8 mouse cellular contexts compared by ENCODE assay signal in genomic region chr17:74315445-74316308, GRCm38 (mm10). TPM values are rescaled to one million over a fixed set of nuclear protein-coding genes. Genes with fewer than 3 reads are reported as not detected.
DNase-seq lines count a peak whose midpoint lies in the region; ATAC-seq and TF ChIP-seq lines count a peak whose summit lies in the region.

No protein-coding gene starts in this region.

- no peaks in the 10 kb centered on the region; the same call in 1 of the 2 replicates for H3K79me2 ChIP-seq in CH12.LX (replicated peaks; ENCODE audit: control insufficient read depth, extremely low read depth, insufficient read depth, poor library complexity, severe bottlenecking)
- H3K79me2 ChIP-seq in macrophage (ENCODE audit: inconsistent target), result peaks cover 18% of the 10 kb centered on the region

- dilution Hi-C loops in CH12.LX (cut with MboI; ENCODE audit: extremely low pct_ligation_motif_present, extremely low pct_unique_long_range_greater_than_20kb, low sequenced_read_pairs), result no loop called here

- in situ Hi-C loops in CH12.LX (cut with MboI; ENCODE audit: low pct_ligation_motif_present, low pct_unique_long_range_greater_than_20kb, low sequenced_read_pairs), result loop anchor here (25.0 kb wide), 1 partner anchor 303 kb away; no protein-coding TSS in a partner anchor

- H3K9ac ChIP-seq in CH12.LX (ENCODE audit: insufficient read depth, low read depth), result peak overlapping the region; percentile 97
- H3K9ac ChIP-seq in forebrain, embryonic 14.5 days (ENCODE audit: low read length), result peak overlapping the region; percentile 74

- TF ChIP-seq POLR2A in CH12.LX (IDR thresholded peaks at IDR 0.05; ENCODE audit: low read depth, low read length), result no peak

- intact Hi-C loops in gastrocnemius, adult 2 months (cut with DNase I), result loop anchor here (1.0 to 2.0 kb wide), 2 partner anchors 21 to 23 kb away; partner anchors contain the start of gene Spast
- intact Hi-C loops in gastrocnemius, postnatal 36 days (cut with DNase I), result no loop called here

- H3K9me3 ChIP-seq in CH12.LX (replicated peaks; ENCODE audit: low read length), result no peaks in the 10 kb centered on the region
- H3K9me3 ChIP-seq in forebrain, embryonic 14.5 days (replicated peaks; ENCODE audit: control insufficient read depth, low read length), result no peaks in the 10 kb centered on the region

- peak overlapping the region; percentile 88 for H3K4me2 ChIP-seq in CH12.LX (ENCODE audit: insufficient read depth, low read depth, poor library complexity, severe bottlenecking)
- H3K4me2 ChIP-seq in forebrain, embryonic 14.5 days (ENCODE audit: low read length), result peak overlapping the region; percentile 76

- peaks cover 2 to 22% of the 10 kb centered on the region in 2 experiments; a peak in 3 of 4 replicates for H3K4me1 ChIP-seq in CH12.LX (ENCODE audit: control insufficient read depth in 1 of 2, insufficient read depth in 2 of 2)
- peaks cover 4% of the 10 kb centered on the region; the same call in 1 of the 2 replicates for H3K4me1 ChIP-seq in forebrain, embryonic 14.5 days (ENCODE audit: control insufficient read depth, insufficient read depth, low read length)

- no peak for TF ChIP-seq RAD21 in CH12.LX (IDR thresholded peaks at IDR 0.05; ENCODE audit: low read depth, low read length)

- H3K27ac ChIP-seq in gastrocnemius, adult 2 months, result peak overlapping the region; percentile 99
- H3K27ac ChIP-seq in CH12.LX (ENCODE audit: insufficient read depth, low read depth) (peak overlapping the region; percentile 50; the same call in 1 of the 2 replicates), macrophage (peak overlapping the region; percentile 30; the same call in 1 of the 2 replicates)
- H3K27ac ChIP-seq in forebrain, embryonic 14.5 days (ENCODE audit: low read depth, low read length), result peak overlapping the region; percentile 86

- H3K4me3 ChIP-seq in gastrocnemius, adult 2 months, result peak overlapping the region; percentile 100
- H3K4me3 ChIP-seq in CH12.LX (replicated peaks in 1 of 3; ENCODE audit: low read depth in 2 of 3, low read length in 2 of 3, poor library complexity in 1 of 3) (peak overlapping the region; percentile 77 to 88 (median 88)), macrophage (ENCODE audit: inconsistent target) (peak overlapping the region; percentile 92)
- peak overlapping the region; percentile 58 for H3K4me3 ChIP-seq in forebrain, embryonic 14.5 days (ENCODE audit: low read depth, low read length)

- H3K27me3 ChIP-seq in CH12.LX (replicated peaks), result no peaks in the 10 kb centered on the region
- H3K27me3 ChIP-seq in forebrain, embryonic 14.5 days (replicated peaks; ENCODE audit: control insufficient read depth, insufficient read depth, low read length), result no peaks in the 10 kb centered on the region

- no peak for TF ChIP-seq CTCF in gastrocnemius, adult 2 months (IDR thresholded peaks at IDR 0.05)
- TF ChIP-seq CTCF in CH12.LX (conservative IDR thresholded peaks at IDR 0.05 in 1 of 2, IDR thresholded peaks at IDR 0.05 in 1 of 2; ENCODE audit: low read depth in 2 of 2, low read length in 2 of 2), result no peak

- peak; percentile 89 for ATAC-seq in forebrain, embryonic 14.5 days

- no peak for TF ChIP-seq EP300 in CH12.LX (IDR thresholded peaks at IDR 0.05; ENCODE audit: low read length)

- WGBS in forebrain, embryonic 14.5 days, result under 1% methylated on average over 45 of the region's 45 CpGs
- WGBS in macrophage (ENCODE audit: missing documents), result 2% methylated on average over 45 of the region's 45 CpGs

- DNase-seq in gastrocnemius, adult 2 months, result no peak
- no peak for DNase-seq in gastrocnemius, postnatal 36 days
- no peak for DNase-seq in CH12.LX (ENCODE audit: extremely low read depth)
- no peak for DNase-seq in forebrain, embryonic 14.5 days (ENCODE audit: low spot score)
- no peak for DNase-seq in right cerebral cortex, postnatal 14 days
- no peak for DNase-seq in right cerebral cortex, postnatal 36 days (ENCODE audit: low spot score in 2 of 2)
- no peak for DNase-seq in layer of hippocampus, postnatal 10 days (ENCODE audit: low spot score in 2 of 2)

- H3K36me3 ChIP-seq in CH12.LX (replicated peaks in 1 of 2; ENCODE audit: control insufficient read depth in 1 of 2, insufficient read depth in 1 of 2, low read length in 1 of 2) (peaks cover 8 to 35% of the 10 kb centered on the region in 2 experiments), macrophage (ENCODE audit: inconsistent target) (no peaks in the 10 kb centered on the region)
- peaks cover 13% of the 10 kb centered on the region; the same call in 1 of the 2 replicates for H3K36me3 ChIP-seq in forebrain, embryonic 14.5 days (ENCODE audit: control insufficient read depth, insufficient read depth, low read length)

TF ChIP-seq in CH12.LX, 34 proteins besides CTCF, POLR2A, EP300 and RAD21:
- TF ChIP-seq CHD2 (IDR thresholded peaks at IDR 0.05; ENCODE audit: low read length) (0 out of 2 replicates have a peak, but pooled peaks have one; percentile 13), ZNF384 (IDR thresholded peaks at IDR 0.05; ENCODE audit: low read depth, low read length) (peak; percentile 49), JUND (conservative IDR thresholded peaks at IDR 0.05; ENCODE audit: low read depth, low read length) (no peak)

RNA-seq across cellular contexts. Expression of gene Dpy30, which starts 8.1 kb away (rescaled TPM):
- 10 to 100 TPM; 45.2 to 57.6 TPM for total RNA-seq in gastrocnemius, adult 2 months (2021)
- 10 to 100 TPM; 44.7 to 47.3 TPM for total RNA-seq in gastrocnemius, postnatal 36 days (2021)
- total RNA-seq in CH12.LX (2012; rRNA removed) (66.7 and 87.4 TPM in 2 replicates), CH12.LX (2014; rRNA removed) (156 and 170 TPM in 2 replicates)
- polyA plus RNA-seq in CH12.LX (2012; ENCODE audit: insufficient read length, low read depth) (184 and 244 TPM in 2 replicates), macrophage (2018) (46.3 to 83.5 TPM (median 55.5 TPM) in 3 replicates)
- 223 and 225 TPM in 2 replicates for polyA plus RNA-seq in forebrain, embryonic 14.5 days (2014; fragmentation: Nextera tagmentation; extraction: Ambion mirVana)
- total RNA-seq in macrophage (2018; cell fraction: chromatin; rRNA removed), result 10 to 100 TPM in 3 of 26 experiments, 1 to 10 TPM in 21, not detected in 2; 1.4 to 18.5 (median 6.5) TPM
- total RNA-seq in macrophage (2018; cell fraction: cytosol; rRNA removed), result 10 to 100 TPM; 33.6 to 73.2 (median 46.1) TPM
- total RNA-seq in macrophage (2018; cell fraction: nucleus; rRNA removed), result 10 to 100 TPM in 11 of 26 experiments, 1 to 10 TPM in 15; 1.7 to 18.9 (median 7.5) TPM
- 10 to 100 TPM; 66.8 to 72.9 TPM for total RNA-seq in layer of hippocampus, postnatal 10 days (2021)

RNA-seq across cellular contexts. Expression of gene Memo1, which starts 20.4 kb away (rescaled TPM):
- 10 to 100 TPM; 43.7 to 55.6 TPM for total RNA-seq in gastrocnemius, adult 2 months (2021)
- total RNA-seq in gastrocnemius, postnatal 36 days (2021), result 10 to 100 TPM; 53.7 to 54.6 TPM
- total RNA-seq in CH12.LX (2012; rRNA removed) (47.7 and 64.8 TPM in 2 replicates), CH12.LX (2014; rRNA removed) (133 and 160 TPM in 2 replicates)
- polyA plus RNA-seq in CH12.LX (2012; ENCODE audit: insufficient read length, low read depth) (76.4 and 83.7 TPM in 2 replicates), macrophage (2018) (43.0 to 85.8 TPM (median 55.8 TPM) in 3 replicates)
- 78.2 and 85.3 TPM in 2 replicates for polyA plus RNA-seq in forebrain, embryonic 14.5 days (2014; fragmentation: Nextera tagmentation; extraction: Ambion mirVana)
- 100 to 1,000 TPM in 14 of 26 experiments, 10 to 100 TPM in 12; 69.4 to 140 (median 101) TPM for total RNA-seq in macrophage (2018; cell fraction: chromatin; rRNA removed)
- 10 to 100 TPM; 45.8 to 60.4 (median 53.2) TPM for total RNA-seq in macrophage (2018; cell fraction: cytosol; rRNA removed)
- 100 to 1,000 TPM in 2 of 26 experiments, 10 to 100 TPM in 24; 39.8 to 128 (median 70.4) TPM for total RNA-seq in macrophage (2018; cell fraction: nucleus; rRNA removed)
- total RNA-seq in layer of hippocampus, postnatal 10 days (2021), result 10 to 100 TPM; 61.2 to 61.7 TPM

RNA-seq across cellular contexts. Expression of gene Spast, which starts 23.1 kb away (rescaled TPM):
- total RNA-seq in gastrocnemius, adult 2 months (2021), result 10 to 100 TPM; 47.5 to 47.9 TPM
- 10 to 100 TPM; 41.3 to 44.0 TPM for total RNA-seq in gastrocnemius, postnatal 36 days (2021)
- total RNA-seq in CH12.LX (2012; rRNA removed) (15.0 and 17.3 TPM in 2 replicates), CH12.LX (2014; rRNA removed) (26.8 and 30.8 TPM in 2 replicates)
- polyA plus RNA-seq in CH12.LX (2012; ENCODE audit: insufficient read length, low read depth) (19.5 and 21.7 TPM in 2 replicates), macrophage (2018) (17.9 to 23.6 TPM (median 19.3 TPM) in 3 replicates)
- polyA plus RNA-seq in forebrain, embryonic 14.5 days (2014; fragmentation: Nextera tagmentation; extraction: Ambion mirVana), result 40.3 and 41.7 TPM in 2 replicates
- total RNA-seq in macrophage (2018; cell fraction: chromatin; rRNA removed), result 10 to 100 TPM; 10.4 to 54.2 (median 35.0) TPM
- 10 to 100 TPM; 15.1 to 29.9 (median 22.1) TPM for total RNA-seq in macrophage (2018; cell fraction: cytosol; rRNA removed)
- 10 to 100 TPM; 13.9 to 43.9 (median 22.4) TPM for total RNA-seq in macrophage (2018; cell fraction: nucleus; rRNA removed)
- total RNA-seq in layer of hippocampus, postnatal 10 days (2021), result 10 to 100 TPM; 78.8 to 81.0 TPM

Comparison
In these comparisons a context has a peak if more than half of its experiments do, and no peak if none do; other contexts are left out.
1. H3K27ac ChIP-seq: peak in every context shown above with its lines; median percentile 99 in gastrocnemius, adult 2 months; 86 in forebrain, embryonic 14.5 days; 50 in CH12.LX; 30 in macrophage.